Mouse (Mus musculus) MEL (cell line): ENCODE measurements around the gene Atp6v0a1. TPM values are rescaled to one million over a fixed set of nuclear protein-coding genes. Genes with fewer than 3 reads are reported as not detected.

Experiments used
- DNase-seq: peaks from one replicate; pipeline ENCODE4 v3.0.0; 2011; ENCODE audit warnings: low read depth, low spot score
- H3K27ac ChIP-seq: 2 replicates; pipeline ENCODE4 v1.5.1; 2012; ENCODE audit warnings: low read depth, mild to moderate bottlenecking, control low read depth, low read length, moderate library complexity; ENCODE audit not compliant: control insufficient read depth
- H3K27me3 ChIP-seq, 2 experiments: fragments of 150-350 bp in 1 of 2; sonication (generic) in 1 of 2; 2 replicates each; pipeline ENCODE4 v1.6.1; 2012; ENCODE audit warnings: low read length in 2 of 2, mild to moderate bottlenecking in 2 of 2, improper control_type of control experiment in 1 of 2, moderate library complexity in 1 of 2; ENCODE audit not compliant: insufficient read depth in 2 of 2, control insufficient read depth in 1 of 2
- H3K36me3 ChIP-seq, 2 experiments: 2 replicates each; pipeline ENCODE4 v1.6.1; 2012 to 2014; ENCODE audit warnings: low read length in 2 of 2, improper control_type of control experiment in 1 of 2, inconsistent platforms in 1 of 2, mild to moderate bottlenecking in 1 of 2; ENCODE audit not compliant: insufficient read depth in 2 of 2, control insufficient read depth in 1 of 2
- H3K4me1 ChIP-seq, 2 experiments: fragments of 150-350 bp in 1 of 2; sonication (generic) in 1 of 2; 2 replicates each; pipeline ENCODE4 v1.6.1; 2012; ENCODE audit warnings: low read length in 2 of 2, improper control_type of control experiment in 1 of 2, mild to moderate bottlenecking in 1 of 2; ENCODE audit not compliant: insufficient read depth in 2 of 2, control insufficient read depth in 1 of 2
- H3K4me3 ChIP-seq, 2 experiments: fragments of 150-350 bp in 1 of 2; sonication (generic) in 1 of 2; 2 replicates each; pipeline ENCODE4 v1.5.1; 2012; ENCODE audit warnings: low read depth in 2 of 2, low read length in 2 of 2, mild to moderate bottlenecking in 2 of 2, moderate library complexity in 2 of 2, control low read depth in 1 of 2, improper control_type of control experiment in 1 of 2; ENCODE audit not compliant: control insufficient read depth in 1 of 2, insufficient read depth in 1 of 2
- H3K79me2 ChIP-seq: 2 replicates; pipeline ENCODE4 v1.6.1; 2012; ENCODE audit warnings: mild to moderate bottlenecking, low read length, moderate library complexity; ENCODE audit not compliant: control insufficient read depth, poor library complexity, insufficient read depth
- H3K9ac ChIP-seq: 2 replicates; pipeline ENCODE4 v1.6.1; 2012; ENCODE audit warnings: low read depth, mild to moderate bottlenecking, control low read depth, low read length, moderate library complexity; ENCODE audit not compliant: control insufficient read depth, poor library complexity, severe bottlenecking
- H3K9me3 ChIP-seq: fragments of 150-350 bp; sonication (generic); replicated peaks from 2 replicates; pipeline ENCODE4 v1.6.1; 2012; ENCODE audit warnings: mild to moderate bottlenecking, low read length, improper control_type of control experiment, moderate library complexity; ENCODE audit not compliant: insufficient read depth
- CHD1 ChIP-seq: IDR thresholded peaks from 2 replicates; pipeline ENCODE4 v1.6.1; 2012; ENCODE audit warnings: low read depth, mild to moderate bottlenecking, inconsistent platforms, low read length, improper control_type of control experiment
- GABPA ChIP-seq: IDR thresholded peaks from 2 replicates; pipeline ENCODE4 v1.6.1; 2012; ENCODE audit warnings: low read depth, mild to moderate bottlenecking, inconsistent platforms, low read length, improper control_type of control experiment, moderate library complexity
- JUND ChIP-seq: IDR thresholded peaks from 2 replicates; pipeline ENCODE4 v1.6.1; 2011; ENCODE audit warnings: low read depth, mild to moderate bottlenecking, improper control_type of control experiment, low read length
- KAT2A ChIP-seq: conservative IDR thresholded peaks from 2 replicates; pipeline ENCODE4 v1.6.1; 2012; ENCODE audit warnings: low read depth, low read length, improper control_type of control experiment, inconsistent platforms
- MAFK ChIP-seq: IDR thresholded peaks from 2 replicates; pipeline ENCODE4 v1.6.1; 2011; ENCODE audit warnings: low read depth, mild to moderate bottlenecking, low read length, improper control_type of control experiment, borderline replicate concordance
- MAZ ChIP-seq: IDR thresholded peaks from 2 replicates; pipeline ENCODE4 v1.6.1; 2012; ENCODE audit warnings: low read depth, mild to moderate bottlenecking, inconsistent platforms, low read length, improper control_type of control experiment
- POLR2AphosphoS5 ChIP-seq: IDR thresholded peaks from 2 replicates; pipeline ENCODE4 v1.6.1; 2012; ENCODE audit warnings: low read depth, borderline replicate concordance, mild to moderate bottlenecking, inconsistent platforms, low read length, moderate library complexity, mixed read lengths
- RAD21 ChIP-seq: IDR thresholded peaks from 2 replicates; pipeline ENCODE4 v1.6.1; 2011; ENCODE audit warnings: mild to moderate bottlenecking, low read depth, low read length, improper control_type of control experiment
- SIN3A ChIP-seq: IDR thresholded peaks from 2 replicates; pipeline ENCODE4 v1.6.1; 2012; ENCODE audit warnings: low read length, improper control_type of control experiment, inconsistent platforms
- polyA plus RNA-seq, 2 experiments: library from polyadenylated mRNA; stranded (reverse) in 1 of 2; unstranded in 1 of 2; fragments of >175 nt in 1 of 2; fragments of >200 nt in 1 of 2; gene quantifications; 2 replicates each; pipeline versions ENCODE4 v1.2.1 to v1.2.4; 2012; ENCODE audit warnings: low replicate concordance in 2 of 2, low read depth in 1 of 2; ENCODE audit not compliant: insufficient read length in 2 of 2, insufficient read depth in 1 of 2, missing spikeins in 1 of 2
- total RNA-seq: library from RNA; depleted of rRNA; stranded (reverse); fragments of 300-350 nt; gene quantifications from 2 replicates; pipeline ENCODE4 v1.2.3, GENCODE M21; 2012

The Atp6v0a1 gene
- total and polyA plus RNA-seq, 3 experiments: 12.8 to 23.2 TPM; not detected in 1

GRCm38 (mm10) chr11:100994655-100995054 lies 14.6 kb upstream of the Atp6v0a1 start:
- Histone ChIP-seq H3K36me3 (peaks cover 0 to 13% of the 10 kb centered on the region in 2 experiments; a peak in 2 of 4 replicates), H3K4me1 (peaks cover 5 to 9% of the 10 kb centered on the region in 2 experiments), H3K9ac (peak overlapping the region; percentile 24; the same call in 1 of the 2 replicates), H3K9me3 (no peaks in the 10 kb centered on the region), H3K27me3 (peaks cover 1 to 3% of the 10 kb centered on the region in 2 experiments; a peak in 1 of 4 replicates), H3K27ac (no peak overlapping the region), H3K79me2 (no peaks in the 10 kb centered on the region), H3K4me3 (peak overlapping the region in 1 of 2 experiments; percentile 11; a peak in 2 of 4 replicates)
- TF ChIP-seq POLR2AphosphoS5 (no peak), JUND (0 out of 2 replicates have a peak, but pooled peaks have one; percentile 66)
- DNase-seq: no peak

- H3K27ac ChIP-seq: no peak overlapping the region
- H3K9ac ChIP-seq: no peak overlapping the region
- peaks cover 0 to 13% of the 10 kb centered on the region in 2 experiments; a peak in 2 of 4 replicates for H3K36me3 ChIP-seq
- H3K4me1 ChIP-seq: peaks cover 5 to 14% of the 10 kb centered on the region in 2 experiments
- H3K4me3 ChIP-seq: no peak overlapping the region
- no peaks in the 10 kb centered on the region for H3K9me3 ChIP-seq
- no peaks in the 10 kb centered on the region for H3K79me2 ChIP-seq
- TF ChIP-seq CHD1: no peak
- no peak for TF ChIP-seq RAD21
- no peak for TF ChIP-seq MAFK
- TF ChIP-seq SIN3A: no peak
- no peak for TF ChIP-seq KAT2A
- TF ChIP-seq MAZ: no peak
- no peak for TF ChIP-seq GABPA
- no peak for DNase-seq
- H3K27me3 ChIP-seq: peaks cover 3% of the 10 kb centered on the region in 2 experiments; a peak in 2 of 4 replicates
These were observed 12.8 kb upstream of the Atp6v0a1 start for GRCm38 (mm10) chr11:100996501-100996900.

- no peaks in the 10 kb centered on the region for H3K79me2 ChIP-seq
- DNase-seq: no peak
- H3K9ac ChIP-seq: no peak overlapping the region
- no peak overlapping the region for H3K4me3 ChIP-seq
- no peak overlapping the region for H3K27ac ChIP-seq
- peaks cover 0 to 7% of the 10 kb centered on the region in 2 experiments; a peak in 2 of 4 replicates for H3K36me3 ChIP-seq
- no peaks in the 10 kb centered on the region for H3K9me3 ChIP-seq
- H3K4me1 ChIP-seq: peaks cover 5 to 13% of the 10 kb centered on the region in 2 experiments; a peak in 3 of 4 replicates
- peak; percentile 47; the same call in 1 of the 2 replicates for TF ChIP-seq MAFK
- TF ChIP-seq CHD1: no peak
- peaks cover 3 to 5% of the 10 kb centered on the region in 2 experiments for H3K27me3 ChIP-seq
These were observed 10.4 kb upstream of the Atp6v0a1 start for GRCm38 (mm10) chr11:100998836-100999235.
